Mouse (Mus musculus) right cerebral cortex, postnatal 10 days (tissue): Measurements from ENCODE around the gene Gm3685.
"Not testable (repeated sequence)": the region's sequence is repeated elsewhere in the genome, so short reads cannot be mapped to it uniquely, and the experiment has no call there.

Experiments used
- DNase-seq, 2 experiments: peaks; one replicate each; pipeline ENCODE4 v3.0.0; 2021; ENCODE audit warnings: low spot score in 2 of 2

The Gm3685 gene

GRCm38 (mm10) chr14:7044870-7045269 is at the start of gene Gm3685:
Gene Gm3685 (minus strand): TSS chr14:7044970.
- not testable (repeated sequence) for DNase-seq

GRCm38 (mm10) chr14:7026781-7027749 is 17.7 kb downstream of the Gm3685 start, which contains the start of gene Gm10406:
Gene Gm10406 (minus strand): TSS chr14:7027449.
- DNase-seq = peak; percentile 42 to 52

GRCm38 (mm10) chr14:7026274-7026673 is 18.5 kb downstream of the Gm3685 start:
- peak; percentile 21 to 25 for DNase-seq
